26 mouse cellular contexts compared by ENCODE assay signal in genomic region chr5:10477461-10477860, GRCm38 (mm10).
"Had no signal": no experiment of that assay in that cellular context is flagged by ENCODE, and none has a peak within 500 bp of the region (broad histone marks: within the 10 kb centered on the region; RNA-seq: fewer than 3 reads in every experiment).

No protein-coding gene starts in this region.

- H3K27ac ChIP-seq: gastrocnemius, adult 2 months; heart, adult 2 months; heart, embryonic 13.5 days; heart, embryonic 15.5 days; hindbrain, embryonic 13.5 days; hindbrain, embryonic 15.5 days; hindbrain, postnatal 0 days; intestine, embryonic 15.5 days; layer of hippocampus, adult 2 months; limb, embryonic 13.5 days; limb, embryonic 15.5 days; liver, embryonic 12.5 days; liver, embryonic 14.5 days had no signal

- H3K4me3 ChIP-seq: gastrocnemius, adult 2 months; heart, adult 2 months; heart, embryonic 13.5 days; heart, embryonic 15.5 days; hindbrain, embryonic 13.5 days; hindbrain, embryonic 15.5 days; intestine, embryonic 15.5 days; layer of hippocampus, adult 2 months; limb, embryonic 13.5 days; limb, embryonic 15.5 days; liver, embryonic 12.5 days had no signal

- H3K9me3 ChIP-seq: heart, embryonic 13.5 days; heart, embryonic 15.5 days; hindbrain, embryonic 13.5 days; hindbrain, embryonic 15.5 days; intestine, embryonic 15.5 days; limb, embryonic 13.5 days; limb, embryonic 15.5 days; liver, embryonic 12.5 days had no signal

- H3K4me2 ChIP-seq: heart, embryonic 11.5 days; heart, embryonic 13.5 days; heart, embryonic 15.5 days; hindbrain, embryonic 13.5 days; hindbrain, embryonic 15.5 days; intestine, embryonic 15.5 days; limb, embryonic 13.5 days; limb, embryonic 15.5 days; liver, embryonic 12.5 days had no signal

- H3K9ac ChIP-seq: heart, embryonic 13.5 days; heart, embryonic 15.5 days; hindbrain, embryonic 13.5 days; hindbrain, embryonic 15.5 days; intestine, embryonic 15.5 days; limb, embryonic 13.5 days; limb, embryonic 15.5 days; liver, embryonic 12.5 days; liver, embryonic 14.5 days had no signal

- H3K27me3 ChIP-seq: heart, embryonic 13.5 days; heart, embryonic 15.5 days; hindbrain, embryonic 13.5 days; hindbrain, embryonic 15.5 days; intestine, embryonic 15.5 days; limb, embryonic 13.5 days; limb, embryonic 15.5 days; liver, embryonic 12.5 days had no signal

- H3K4me1 ChIP-seq: heart, embryonic 13.5 days; heart, embryonic 15.5 days; hindbrain, embryonic 13.5 days; hindbrain, embryonic 15.5 days; intestine, embryonic 15.5 days; limb, embryonic 13.5 days; limb, embryonic 15.5 days; liver, embryonic 12.5 days had no signal

- DNase-seq: gastrocnemius, adult 2 months; gastrocnemius, postnatal 10 days; gastrocnemius, postnatal 25 days; heart, adult 2 months; heart, postnatal 14 days; heart, postnatal 36 days; kidney, adult 18-20 months; kidney, adult 8-10 months; kidney, postnatal 10 days; kidney, postnatal 25 days; kidney, postnatal 4 days; left cerebral cortex, postnatal 4 days had no signal

- H3K36me3 ChIP-seq: heart, embryonic 13.5 days; heart, embryonic 15.5 days; hindbrain, embryonic 13.5 days; hindbrain, embryonic 15.5 days; intestine, embryonic 15.5 days; limb, embryonic 13.5 days; limb, embryonic 15.5 days; liver, embryonic 12.5 days had no signal

- ATAC-seq: hindbrain, postnatal 0 days; inflammation-experienced regulatory T-cells, adult 6 months; intestine, embryonic 15.5 days; intestine, postnatal 0 days; liver, embryonic 12.5 days had no signal
